Mouse (Mus musculus) CH12.LX (cell line): ENCODE results near the gene Traf1. TPM values are rescaled to one million over a fixed set of nuclear protein-coding genes. Genes with fewer than 3 reads are reported as not detected.
A peak's percentile ranks its signal among the peaks of the same experiment; 100 is the strongest.

Source experiments
- DNase-seq: peaks from one replicate; pipeline ENCODE4 v3.0.0-alpha.2; 2013; ENCODE audit errors: extremely low read depth
- H3K27ac ChIP-seq: 2 replicates; pipeline ENCODE4 v1.5.1; 2012; ENCODE audit warnings: low read depth, mild to moderate bottlenecking, control low read depth, moderate library complexity; ENCODE audit not compliant: insufficient read depth
- H3K27me3 ChIP-seq: replicated peaks from 2 replicates; pipeline ENCODE3; 2012; ENCODE audit warnings: inconsistent platforms
- H3K36me3 ChIP-seq, 2 experiments: replicated peaks in 1 of 2; 2 replicates each; pipeline versions ENCODE3 to v1.6.1; 2012; ENCODE audit warnings: inconsistent platforms in 1 of 2, low read length in 1 of 2, mild to moderate bottlenecking in 1 of 2, mixed read lengths in 1 of 2, moderate library complexity in 1 of 2; ENCODE audit not compliant: control insufficient read depth in 1 of 2, insufficient read depth in 1 of 2
- H3K4me1 ChIP-seq, 2 experiments: 2 replicates each; pipeline ENCODE4 v1.6.1; 2012; ENCODE audit warnings: inconsistent platforms in 1 of 2, moderate library complexity in 1 of 2; ENCODE audit not compliant: insufficient read depth in 2 of 2, control insufficient read depth in 1 of 2
- H3K4me2 ChIP-seq: 2 replicates; pipeline ENCODE4 v1.6.1; 2012; ENCODE audit warnings: low read depth, mild to moderate bottlenecking, control low read depth; ENCODE audit not compliant: poor library complexity, insufficient read depth, severe bottlenecking
- H3K4me3 ChIP-seq, 3 experiments: fragments of 150-350 bp in 1 of 3; sonication (generic) in 1 of 3; replicated peaks in 1 of 3; 2 replicates each; pipeline versions ENCODE3 to v1.5.1; 2011 to 2012; ENCODE audit warnings: low read depth in 2 of 3, low read length in 2 of 3, mild to moderate bottlenecking in 2 of 3, moderate library complexity in 2 of 3, control low read depth in 1 of 3, improper control_type of control experiment in 1 of 3, inconsistent platforms in 1 of 3, mixed read lengths in 1 of 3; ENCODE audit not compliant: poor library complexity in 1 of 3
- H3K79me2 ChIP-seq: replicated peaks from 2 replicates; pipeline ENCODE4 v1.6.1; 2012; ENCODE audit warnings: mild to moderate bottlenecking, moderate library complexity; ENCODE audit not compliant: control insufficient read depth, poor library complexity, insufficient read depth, severe bottlenecking; ENCODE audit errors: extremely low read depth
- H3K9ac ChIP-seq: 2 replicates; pipeline ENCODE4 v1.6.1; 2012; ENCODE audit warnings: low read depth, mild to moderate bottlenecking, control low read depth, moderate library complexity; ENCODE audit not compliant: insufficient read depth
- H3K9me3 ChIP-seq: replicated peaks from 2 replicates; pipeline ENCODE3; 2012; ENCODE audit warnings: low read length, inconsistent platforms, mixed read lengths
- BHLHE40 ChIP-seq: IDR thresholded peaks from 2 replicates; pipeline ENCODE4 v1.6.1; 2011; ENCODE audit warnings: mild to moderate bottlenecking, low read depth, low read length, improper control_type of control experiment
- CHD1 ChIP-seq: IDR thresholded peaks from 2 replicates; pipeline ENCODE4 v1.6.1; 2012; ENCODE audit warnings: low read depth, low read length, improper control_type of control experiment, inconsistent platforms
- CHD2 ChIP-seq: IDR thresholded peaks from 2 replicates; pipeline ENCODE4 v1.6.1; 2011; ENCODE audit warnings: low read length, improper control_type of control experiment
- CTCF ChIP-seq, 2 experiments: IDR thresholded peaks in 1 of 2; conservative IDR thresholded peaks in 1 of 2; 2 replicates each; pipeline ENCODE4 v1.5.1; 2011 to 2012; ENCODE audit warnings: low read depth in 2 of 2, low read length in 2 of 2, improper control_type of control experiment in 1 of 2, inconsistent platforms in 1 of 2, mild to moderate bottlenecking in 1 of 2, moderate library complexity in 1 of 2
- ELF1 ChIP-seq: IDR thresholded peaks from 2 replicates; pipeline ENCODE4 v1.6.1; 2014; ENCODE audit warnings: low read depth, mild to moderate bottlenecking, inconsistent platforms, low read length, improper control_type of control experiment
- EP300 ChIP-seq: IDR thresholded peaks from 2 replicates; pipeline ENCODE4 v1.6.1; 2011; ENCODE audit warnings: low read length, improper control_type of control experiment
- ETS1 ChIP-seq: conservative IDR thresholded peaks from 2 replicates; pipeline ENCODE4 v1.6.1; 2012; ENCODE audit warnings: low read depth, mild to moderate bottlenecking, inconsistent platforms, low read length, improper control_type of control experiment, moderate library complexity
- GABPA ChIP-seq: IDR thresholded peaks from 2 replicates; pipeline ENCODE4 v1.6.1; 2012; ENCODE audit warnings: low read depth, low read length, improper control_type of control experiment, inconsistent platforms; ENCODE audit not compliant: insufficient replicate concordance
- HCFC1 ChIP-seq: IDR thresholded peaks from 2 replicates; pipeline ENCODE4 v1.6.1; 2012; ENCODE audit warnings: low read depth, mild to moderate bottlenecking, inconsistent platforms, low read length, improper control_type of control experiment
- JUN ChIP-seq: IDR thresholded peaks from 2 replicates; pipeline ENCODE4 v1.6.1; 2011; ENCODE audit warnings: low read depth, mild to moderate bottlenecking, low read length, improper control_type of control experiment, moderate library complexity; ENCODE audit not compliant: insufficient read depth
- JUND ChIP-seq: conservative IDR thresholded peaks from 2 replicates; pipeline ENCODE4 v1.6.1; 2011; ENCODE audit warnings: low read depth, low read length, improper control_type of control experiment
- KAT2A ChIP-seq: IDR thresholded peaks from 2 replicates; pipeline ENCODE4 v1.6.1; 2012; ENCODE audit warnings: low read length, improper control_type of control experiment, inconsistent platforms; ENCODE audit not compliant: insufficient replicate concordance
- MAFK ChIP-seq: IDR thresholded peaks from 2 replicates; pipeline ENCODE4 v1.6.1; 2011; ENCODE audit warnings: low read length, improper control_type of control experiment; ENCODE audit not compliant: insufficient replicate concordance
- MAZ ChIP-seq: IDR thresholded peaks from 2 replicates; pipeline ENCODE4 v1.6.1; 2012; ENCODE audit warnings: low read depth, mild to moderate bottlenecking, inconsistent platforms, low read length, improper control_type of control experiment, moderate library complexity
- MXI1 ChIP-seq: IDR thresholded peaks from 2 replicates; pipeline ENCODE4 v1.6.1; 2011; ENCODE audit warnings: mild to moderate bottlenecking, low read depth, low read length, improper control_type of control experiment
- MYC ChIP-seq: IDR thresholded peaks from 2 replicates; pipeline ENCODE4 v1.6.1; 2011; ENCODE audit warnings: low read depth, mild to moderate bottlenecking, improper control_type of control experiment, low read length
- NELFE ChIP-seq: IDR thresholded peaks from 2 replicates; pipeline ENCODE4 v1.6.1; 2011; ENCODE audit warnings: low read depth, low read length, improper control_type of control experiment
- NRF1 ChIP-seq: IDR thresholded peaks from 2 replicates; pipeline ENCODE4 v1.6.1; 2014; ENCODE audit warnings: low read depth, mild to moderate bottlenecking, inconsistent platforms, low read length, improper control_type of control experiment, moderate library complexity
- PAX5 ChIP-seq: IDR thresholded peaks from 2 replicates; pipeline ENCODE4 v1.6.1; 2012; ENCODE audit warnings: low read length, inconsistent platforms, mixed read lengths
- POLR2A ChIP-seq: IDR thresholded peaks from 2 replicates; pipeline ENCODE4 v1.6.1; 2011; ENCODE audit warnings: low read depth, mild to moderate bottlenecking, improper control_type of control experiment, low read length
- POLR2AphosphoS2 ChIP-seq: IDR thresholded peaks from 2 replicates; pipeline ENCODE4 v1.6.1; 2011; ENCODE audit warnings: low read depth, low read length, improper control_type of control experiment
- RAD21 ChIP-seq: IDR thresholded peaks from 2 replicates; pipeline ENCODE4 v1.6.1; 2011; ENCODE audit warnings: low read depth, mild to moderate bottlenecking, low read length, improper control_type of control experiment, moderate library complexity
- RCOR1 ChIP-seq: conservative IDR thresholded peaks from 2 replicates; pipeline ENCODE4 v1.6.1; 2012; ENCODE audit warnings: low read depth, mild to moderate bottlenecking, inconsistent platforms, low read length, improper control_type of control experiment
- SIN3A ChIP-seq: IDR thresholded peaks from 2 replicates; pipeline ENCODE4 v1.6.1; 2012; ENCODE audit warnings: low read length, improper control_type of control experiment, inconsistent platforms
- SMC3 ChIP-seq: IDR thresholded peaks from 2 replicates; pipeline ENCODE4 v1.6.1; 2011; ENCODE audit warnings: low read depth, low read length, improper control_type of control experiment
- TBP ChIP-seq: conservative IDR thresholded peaks from 2 replicates; pipeline ENCODE4 v1.6.1; 2011; ENCODE audit warnings: low read depth, low read length, improper control_type of control experiment
- TCF12 ChIP-seq: IDR thresholded peaks from 2 replicates; pipeline ENCODE4 v1.6.1; 2014; ENCODE audit warnings: low read depth, mild to moderate bottlenecking, inconsistent platforms, low read length, improper control_type of control experiment
- USF1 ChIP-seq: IDR thresholded peaks from 2 replicates; pipeline ENCODE4 v1.6.1; 2014; ENCODE audit warnings: low read depth, mild to moderate bottlenecking, inconsistent platforms, low read length, improper control_type of control experiment
- USF2 ChIP-seq: conservative IDR thresholded peaks from 2 replicates; pipeline ENCODE4 v1.6.1; 2011; ENCODE audit warnings: low read depth, low read length, improper control_type of control experiment
- ZC3H11A ChIP-seq: IDR thresholded peaks from 2 replicates; pipeline ENCODE4 v1.6.1; 2012; ENCODE audit warnings: low read depth, mild to moderate bottlenecking, inconsistent platforms, low read length, improper control_type of control experiment
- ZKSCAN1 ChIP-seq: IDR thresholded peaks from 2 replicates; pipeline ENCODE4 v1.6.1; 2012; ENCODE audit warnings: low read depth, inconsistent platforms, low read length, improper control_type of control experiment, borderline replicate concordance
- ZMIZ1 ChIP-seq: IDR thresholded peaks from 2 replicates; pipeline ENCODE4 v1.6.1; 2012; ENCODE audit warnings: low read depth, mild to moderate bottlenecking, inconsistent platforms, low read length, improper control_type of control experiment
- ZNF384 ChIP-seq: IDR thresholded peaks from 2 replicates; pipeline ENCODE4 v1.6.1; 2012; ENCODE audit warnings: low read depth, low read length, improper control_type of control experiment, inconsistent platforms
- dilution Hi-C: fragments of 300-500 bp; cut with MboI; formaldehyde crosslinking; loops from 2 replicates; pipeline ENCODE4 v1.14.3; 2020; ENCODE audit warnings: low sequenced_read_pairs; ENCODE audit not compliant: extremely low pct_unique_long_range_greater_than_20kb, extremely low pct_ligation_motif_present
- in situ Hi-C: fragments of 300-500 bp; cut with MboI; formaldehyde crosslinking; loops from 3 replicates; pipeline ENCODE4 v1.14.3; 2019; ENCODE audit warnings: low sequenced_read_pairs, low pct_ligation_motif_present, low pct_unique_long_range_greater_than_20kb, mixed read lengths
- polyA plus RNA-seq: library from polyadenylated mRNA; unstranded; fragments of >175 nt; gene quantifications from 2 replicates; pipeline ENCODE4 v1.2.1, GENCODE M21; 2012; ENCODE audit warnings: low read depth; ENCODE audit not compliant: insufficient read length
- total RNA-seq, 2 experiments: library from RNA; depleted of rRNA; stranded (reverse); fragments of 300-350 nt in 1 of 2; fragments of >200 nt in 1 of 2; gene quantifications; 2 replicates each; pipeline ENCODE4 v1.2.3; 2012 to 2014

Gene Traf1
- total and polyA plus RNA-seq, 3 experiments, result 47.9 to 151 (median 66.9) TPM

DNA sequence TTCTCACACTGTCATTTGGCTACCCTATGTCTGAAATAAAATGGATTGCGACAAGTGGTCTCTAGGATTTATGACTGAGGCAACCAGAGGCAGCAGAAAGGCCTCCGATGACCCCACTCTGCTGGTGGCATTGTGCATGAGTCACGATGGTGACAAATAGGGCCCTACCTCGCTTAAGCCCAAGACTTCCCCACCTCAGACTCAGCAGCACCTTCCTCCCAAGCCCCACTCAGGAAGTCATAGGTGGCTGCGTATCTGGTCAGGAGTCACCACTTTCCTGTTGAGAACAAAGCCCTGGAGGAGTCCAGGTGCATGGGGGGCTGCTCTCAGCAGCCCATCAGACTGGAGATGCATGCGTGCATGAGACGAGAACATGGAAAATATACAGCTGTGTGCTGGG, 3.0 kb downstream of the Traf1 start:
- Histone ChIP-seq H3K9me3 (peaks cover 4% of the 10 kb centered on the region), H3K79me2 (peaks cover 30% of the 10 kb centered on the region), H3K9ac (peak overlapping the region; percentile 70), H3K4me1 (peaks cover 10 to 84% of the 10 kb centered on the region in 2 experiments), H3K27me3 (no peaks in the 10 kb centered on the region), H3K4me2 (peak overlapping the region; percentile 86), H3K4me3 (peak overlapping the region; percentile 70 to 84 (median 77)), H3K36me3 (peaks cover 5 to 23% of the 10 kb centered on the region in 2 experiments), H3K27ac (peak overlapping the region; percentile 94)
- dilution Hi-C loops, result no loop called here
- TF ChIP-seq ETS1 (0 out of 2 replicates have a peak, but pooled peaks have one; percentile 9), BHLHE40 (peak; percentile 41; the same call in 1 of the 2 replicates), MYC (no peak)
- in situ Hi-C loops, result no loop called here
- no peak for DNase-seq

DNA sequence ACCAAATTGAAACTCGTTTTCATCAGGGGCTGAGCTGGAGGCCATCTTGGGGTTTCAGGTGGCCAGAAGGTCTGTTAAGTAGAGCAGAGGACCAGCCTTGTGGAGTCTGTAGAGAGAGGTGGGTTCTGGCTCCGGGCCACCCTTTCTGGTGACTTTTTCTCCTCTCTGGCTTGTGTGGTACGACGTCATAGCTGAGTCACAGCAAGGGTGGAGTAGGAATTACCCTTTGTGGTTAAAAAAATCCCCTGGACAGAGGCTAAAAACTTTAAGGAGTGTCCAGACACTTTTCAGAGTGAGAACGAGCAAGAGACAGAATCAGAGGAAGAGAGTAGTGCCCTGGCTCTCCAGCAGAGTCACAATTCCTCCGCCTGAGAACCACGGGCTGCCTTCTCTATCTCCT, 3.5 kb downstream of the Traf1 start:
- DNase-seq, result peak; percentile 83
- Histone ChIP-seq H3K4me3 (peak overlapping the region; percentile 70 to 84 (median 77)), H3K27me3 (no peaks in the 10 kb centered on the region), H3K27ac (peak overlapping the region; percentile 94), H3K4me2 (peak overlapping the region; percentile 86), H3K36me3 (peaks cover 9 to 28% of the 10 kb centered on the region in 2 experiments), H3K4me1 (peaks cover 16 to 86% of the 10 kb centered on the region in 2 experiments), H3K9me3 (peaks cover 4% of the 10 kb centered on the region), H3K9ac (peak overlapping the region; percentile 87), H3K79me2 (peaks cover 32% of the 10 kb centered on the region)
- dilution Hi-C loops (no loop called here), in situ Hi-C loops (no loop called here)
- TF ChIP-seq ZMIZ1 (peak; percentile 80), PAX5 (no peak), HCFC1 (no peak; the same call in 1 of the 2 replicates), EP300 (peak; percentile 68), USF1 (no peak), POLR2AphosphoS2 (0 out of 2 replicates have a peak, but pooled peaks have one; percentile 45), ZKSCAN1 (no peak), ETS1 (peak; percentile 97), CHD1 (no peak; the same call in 1 of the 2 replicates), TBP (peak; percentile 96), RCOR1 (no peak), JUN (peak; percentile 64), SIN3A (peak; percentile 77), NELFE (peak; percentile 74), NRF1 (no peak), MAFK (no peak), SMC3 (no peak), POLR2A (peak; percentile 82), MXI1 (0 out of 2 replicates have a peak, but pooled peaks have one; percentile 65), RAD21 (no peak), JUND (no peak; the same call in 1 of the 2 replicates), CTCF (conservative IDR thresholded peaks at IDR 0.05 in 1 of 2, IDR thresholded peaks at IDR 0.05 in 1 of 2; ENCODE audit: low read depth in 2 of 2, low read length in 2 of 2) (no peak), GABPA (no peak; the same call in 1 of the 2 replicates), ELF1 (no peak; the same call in 1 of the 2 replicates), ZC3H11A (no peak), MAZ (no peak), KAT2A (0 out of 2 replicates have a peak, but pooled peaks have one; percentile 8), USF2 (no peak), TCF12 (peak; percentile 82), CHD2 (0 out of 2 replicates have a peak, but pooled peaks have one; percentile 28), ZNF384 (peak; percentile 62; the same call in 1 of the 2 replicates)
